Mouse (Mus musculus) olfactory bulb, adult 2 months (tissue): ENCODE measurements around the gene Nanos2. TPM values are rescaled to one million over a fixed set of nuclear protein-coding genes. Genes with fewer than 3 reads are reported as not detected.

Experiments
- H3K27ac ChIP-seq: fragments of 200-500 bp; 2 replicates; pipeline ENCODE4 v1.5.1; 2012; ENCODE audit warnings: low read depth, low read length; ENCODE audit not compliant: insufficient read depth
- H3K4me1 ChIP-seq: fragments of 200-500 bp; 2 replicates; pipeline ENCODE4 v1.6.1; 2012; ENCODE audit warnings: low read length; ENCODE audit not compliant: control insufficient read depth, insufficient read depth
- H3K4me3 ChIP-seq: fragments of 200-500 bp; 2 replicates; pipeline ENCODE4 v1.5.1; 2012; ENCODE audit warnings: mild to moderate bottlenecking, low read depth, low read length, moderate library complexity; ENCODE audit not compliant: insufficient read depth
- CTCF ChIP-seq: fragments of 200-500 bp; IDR thresholded peaks from 2 replicates; pipeline ENCODE4 v1.5.1; 2012; ENCODE audit warnings: low read depth, mild to moderate bottlenecking, low read length, moderate library complexity; ENCODE audit not compliant: insufficient read depth
- POLR2A ChIP-seq: fragments of 200-500 bp; IDR thresholded peaks from 2 replicates; pipeline ENCODE4 v1.6.1; 2012; ENCODE audit warnings: mild to moderate bottlenecking, low read depth, low read length, moderate library complexity; ENCODE audit not compliant: insufficient read depth
- WGBS: fragments of 180-500 bp; shearing (Covaris S2); methylation state at CpG from one replicate; pipeline ENCODE4 v1.1.7; 2018; 5-methylcytosine and 5-hydroxymethylcytosine counted together
- polyA plus RNA-seq: library from polyadenylated mRNA; stranded (reverse); fragments of >200 nt; gene quantifications from 2 replicates; pipeline ENCODE4 v1.2.4, GENCODE M21; 2012; ENCODE audit warnings: low replicate concordance; ENCODE audit not compliant: missing spikeins, insufficient read depth, insufficient read length

Gene Nanos2
- polyA plus RNA-seq, 1 experiment = not detected

GRCm38 (mm10) chr7:18987747-18988146 is 547 bp downstream of the Nanos2 start:
- Histone ChIP-seq H3K4me1 (peaks cover 11% of the 10 kb centered on the region), H3K4me3 (no peak overlapping the region), H3K27ac (no peak overlapping the region)
- WGBS = 81% methylated on average over 13 of the region's 13 CpGs
- TF ChIP-seq CTCF = no peak
- no peak for TF ChIP-seq POLR2A

DNA sequence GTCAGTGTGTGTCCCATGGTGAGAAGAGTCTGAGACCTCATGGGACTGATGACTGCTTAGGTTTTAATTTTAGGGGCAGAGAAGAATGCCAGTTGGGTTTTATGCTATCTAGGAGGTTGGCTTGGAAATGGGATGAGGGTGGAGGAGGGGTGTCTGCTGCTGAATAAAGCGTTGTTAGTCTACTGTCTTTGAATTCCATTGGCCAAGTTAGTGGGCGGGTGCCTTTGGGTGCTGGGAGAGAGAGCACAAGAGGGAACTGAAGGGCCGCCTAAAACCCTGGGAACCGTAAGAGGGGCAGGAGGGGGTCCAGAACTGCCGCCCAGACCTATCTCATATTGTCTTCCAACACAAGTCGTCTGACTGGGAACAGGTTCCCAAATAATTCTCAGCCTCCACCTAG is 1.6 kb downstream of the Nanos2 start:
- TF ChIP-seq CTCF (no peak), POLR2A (no peak)
- Histone ChIP-seq H3K4me1 (peaks cover 18% of the 10 kb centered on the region), H3K4me3 (no peak overlapping the region), H3K27ac (no peak overlapping the region)
- WGBS = 72% methylated on average over 6 of the region's 6 CpGs

- TF ChIP-seq POLR2A = no peak
- TF ChIP-seq CTCF = no peak
- H3K4me3 ChIP-seq = peak overlapping the region; percentile 56
- WGBS = 2% methylated on average over 5 of the region's 5 CpGs
- H3K4me1 ChIP-seq = peaks cover 23% of the 10 kb centered on the region
- peak overlapping the region; percentile 98 for H3K27ac ChIP-seq
Observed at GRCm38 (mm10) chr7:18989995-18990394, 2.8 kb downstream of the Nanos2 start.

GRCm38 (mm10) chr7:18990601-18991295 is 3.5 kb downstream of the Nanos2 start, which contains the start of gene Mypop:
TSS of gene Mypop (plus strand) at chr7:18991245.
- peak; percentile 48 for TF ChIP-seq POLR2A
- TF ChIP-seq CTCF = no peak
- WGBS = under 1% methylated on average over 37 of the region's 37 CpGs
- Histone ChIP-seq H3K27ac (peak within 1 kb of the TSS; percentile 98), H3K4me1 (peaks cover 27% of the 10 kb centered on the region), H3K4me3 (peak within 1 kb of the TSS; percentile 89)

DNA sequence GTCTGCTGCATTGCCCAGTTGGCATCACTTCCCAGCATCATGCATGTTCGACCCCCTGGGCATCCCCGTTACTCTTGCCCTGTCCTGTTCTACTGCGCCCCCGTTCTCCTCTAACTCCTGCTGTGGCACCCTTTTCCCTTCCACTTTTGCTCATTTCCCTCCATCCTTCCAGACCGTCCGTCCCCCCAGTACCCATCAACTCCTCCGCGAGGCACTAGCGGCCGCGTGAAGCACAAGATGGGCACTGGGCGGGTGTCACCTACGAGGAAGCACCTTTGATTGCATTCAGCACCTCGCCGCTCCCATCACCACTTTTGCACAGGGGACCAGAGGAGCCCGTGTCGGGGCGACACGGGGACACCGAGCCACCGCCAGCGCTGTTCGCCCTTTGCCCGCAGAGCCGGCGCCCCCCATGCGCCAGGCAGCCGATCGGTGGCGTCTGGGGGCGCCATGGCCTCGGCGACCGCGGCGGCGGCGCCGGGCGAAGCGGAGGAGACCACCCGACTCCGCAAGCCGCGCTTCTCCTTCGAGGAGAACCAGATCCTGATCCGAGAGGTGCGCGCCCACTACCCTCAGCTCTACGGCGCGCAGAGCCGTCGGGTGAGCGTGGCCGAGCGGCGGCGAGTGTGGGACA is 4.6 kb downstream of the Nanos2 start:
- Histone ChIP-seq H3K4me3 (peak overlapping the region; percentile 89), H3K4me1 (peaks cover 27% of the 10 kb centered on the region), H3K27ac (peak overlapping the region; percentile 89)
- under 1% methylated on average over 59 of the region's 59 CpGs for WGBS
- no peak for TF ChIP-seq POLR2A
- TF ChIP-seq CTCF = no peak

- 2% methylated on average over 31 of the region's 31 CpGs for WGBS
- TF ChIP-seq POLR2A (no peak), CTCF (no peak)
- H3K4me3 ChIP-seq = peak overlapping the region; percentile 89
- H3K4me1 ChIP-seq = peaks cover 27% of the 10 kb centered on the region
- H3K27ac ChIP-seq = peak overlapping the region; percentile 89
Observed at GRCm38 (mm10) chr7:18992294-18992675, 5.1 kb downstream of the Nanos2 start.

GRCm38 (mm10) chr7:18993036-18993435 is 5.8 kb downstream of the Nanos2 start:
- peaks cover 27% of the 10 kb centered on the region for H3K4me1 ChIP-seq
- TF ChIP-seq POLR2A (no peak), CTCF (no peak)
- no peak overlapping the region for H3K27ac ChIP-seq
- H3K4me3 ChIP-seq = peak overlapping the region; percentile 89
- 80% methylated on average over 5 of the region's 5 CpGs for WGBS

GRCm38 (mm10) chr7:18998835-18999234 is 11.6 kb downstream of the Nanos2 start:
- Histone ChIP-seq H3K27ac (no peak overlapping the region), H3K4me3 (no peak overlapping the region), H3K4me1 (peaks cover 25% of the 10 kb centered on the region)
- WGBS = 28% methylated on average over 9 of the region's 9 CpGs
- no peak for TF ChIP-seq POLR2A

DNA sequence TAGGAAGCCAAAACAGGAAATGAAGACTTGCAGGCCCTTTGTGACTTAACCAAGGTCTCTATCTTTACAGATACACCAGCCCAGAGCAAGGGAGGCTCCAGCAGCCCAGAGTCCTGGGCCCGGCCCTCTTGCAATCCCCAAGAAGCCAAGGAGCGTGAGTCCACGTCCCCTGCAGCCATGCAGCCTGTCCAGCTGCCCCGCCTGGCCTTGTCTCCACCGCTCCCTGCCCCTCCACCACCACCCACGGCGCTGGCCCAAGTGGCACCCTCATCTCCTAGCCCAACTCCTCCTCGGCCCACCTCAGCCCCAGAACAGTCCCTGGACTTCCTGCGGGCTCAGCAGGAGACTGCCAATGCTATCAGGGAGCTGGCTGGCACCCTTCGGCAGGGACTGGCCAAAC is 13.2 kb downstream of the Nanos2 start:
- TF ChIP-seq CTCF = no peak
- TF ChIP-seq POLR2A = no peak
- Histone ChIP-seq H3K27ac (no peak overlapping the region), H3K4me1 (peaks cover 28% of the 10 kb centered on the region), H3K4me3 (peak overlapping the region; percentile 6; the same call in 1 of the 2 replicates)
- 66% methylated on average over 10 of the region's 10 CpGs for WGBS
